Mouse (Mus musculus) layer of hippocampus, adult 11-12 months (tissue): ENCODE results near the gene Olfr502.
"Not testable (repeated sequence)": the region's sequence is repeated elsewhere in the genome, so short reads cannot be mapped to it uniquely, and the experiment has no call there.

Experiments used
- DNase-seq: peaks from one replicate; pipeline ENCODE4 v3.0.0; 2022; ENCODE audit warnings: low spot score

The Olfr502 gene

GRCm38 (mm10) chr7:108524965-108525364 lies at the start of gene Olfr502:
Olfr502 (minus strand) TSS chr7:108525065.
- DNase-seq: no peak

- no peak for DNase-seq
These were observed 40.8 kb upstream of the Olfr502 start, which contains the start of gene Olfr504 for GRCm38 (mm10) chr7:108565693-108566092. Olfr504 (minus strand) TSS chr7:108565793.

- not testable (repeated sequence) for DNase-seq
These were observed 19.4 kb upstream of the Olfr502 start, which contains the start of gene Olfr503 for GRCm38 (mm10) chr7:108544227-108544626. Olfr503 (plus strand) TSS chr7:108544527.

GRCm38 (mm10) chr7:108542416-108542815 lies 17.6 kb upstream of the Olfr502 start:
- DNase-seq: no peak
